In genomic region chr14:121231232-121231631, GRCm38 (mm10) we compare ENCODE assay signal across 23 mouse cellular contexts.
A peak's percentile ranks its signal among the peaks of the same experiment; 100 is the strongest.
DNase-seq lines count a peak whose midpoint lies in the region; ATAC-seq and TF ChIP-seq lines count a peak whose summit lies in the region.
"Had no signal": no experiment of that assay in that cellular context is flagged by ENCODE, and none has a peak within 500 bp of the region (broad histone marks: within the 10 kb centered on the region; RNA-seq: fewer than 3 reads in every experiment).

No protein-coding gene starts in this region.

- no peaks in the 10 kb centered on the region for H3K27me3 ChIP-seq in embryonic facial prominence, embryonic 15.5 days
- H3K27me3 ChIP-seq in embryonic facial prominence, embryonic 10.5 days (replicated peaks; ENCODE audit: low read depth, poor library complexity, severe bottlenecking): no peaks in the 10 kb centered on the region
- no peaks in the 10 kb centered on the region for H3K27me3 ChIP-seq in neural tube, embryonic 15.5 days (replicated peaks)
- H3K27me3 ChIP-seq in heart, embryonic 10.5 days (ENCODE audit: insufficient read depth, poor library complexity, severe bottlenecking): no peaks in the 10 kb centered on the region
- H3K27me3 ChIP-seq: CH12.LX, Patski had no signal

- 0 out of 2 replicates have a peak, but pooled peaks have one; percentile 41 for ATAC-seq in embryonic facial prominence, embryonic 15.5 days (ENCODE audit: insufficient number of reproducible peaks, low FRiP score, low TSS enrichment, low read depth)
- peak; percentile 86 for ATAC-seq in frontal cortex, adult (ENCODE audit: low TSS enrichment)
- no peak for ATAC-seq in neural tube, embryonic 15.5 days (ENCODE audit: low FRiP score)
- ATAC-seq: activated CD4-positive, CD25-positive, alpha-beta regulatory T cell, adult 4 months; CD4-positive, CD25-positive, alpha-beta regulatory T cell, adult 4 months; Patski had no signal

- WGBS in embryonic facial prominence, embryonic 15.5 days: 79% methylated on average over 8 of the region's 8 CpGs
- WGBS in embryonic facial prominence, embryonic 10.5 days: 93% methylated on average over 8 of the region's 8 CpGs
- 46% methylated on average over 8 of the region's 8 CpGs for WGBS in olfactory bulb, adult 2 months
- 93% methylated on average over 8 of the region's 8 CpGs for WGBS in neural tube, embryonic 15.5 days
- 97% methylated on average over 8 of the region's 8 CpGs for WGBS in heart, embryonic 10.5 days

- H3K4me1 ChIP-seq in embryonic facial prominence, embryonic 15.5 days: no peaks in the 10 kb centered on the region
- peaks cover 25% of the 10 kb centered on the region for H3K4me1 ChIP-seq in embryonic facial prominence, embryonic 10.5 days
- peaks cover 12% of the 10 kb centered on the region for H3K4me1 ChIP-seq in olfactory bulb, adult 2 months (ENCODE audit: control insufficient read depth, insufficient read depth, low read length)
- no peaks in the 10 kb centered on the region for H3K4me1 ChIP-seq in neural tube, embryonic 15.5 days
- H3K4me1 ChIP-seq in heart, embryonic 10.5 days: peaks cover 2% of the 10 kb centered on the region; the same call in 1 of the 2 replicates

- H3K36me3 ChIP-seq in embryonic facial prominence, embryonic 15.5 days: peaks cover 39% of the 10 kb centered on the region
- peaks cover 86% of the 10 kb centered on the region for H3K36me3 ChIP-seq in embryonic facial prominence, embryonic 10.5 days (replicated peaks)
- H3K36me3 ChIP-seq in neural tube, embryonic 15.5 days: peaks cover 40% of the 10 kb centered on the region
- H3K36me3 ChIP-seq in heart, embryonic 10.5 days: peaks cover 63% of the 10 kb centered on the region
- H3K36me3 ChIP-seq: G1E had no signal

- H3K27ac ChIP-seq in embryonic facial prominence, embryonic 15.5 days (replicated peaks): no peak overlapping the region
- H3K27ac ChIP-seq in embryonic facial prominence, embryonic 10.5 days (replicated peaks): no peak overlapping the region
- peak overlapping the region; percentile 52; the same call in 1 of the 2 replicates for H3K27ac ChIP-seq in olfactory bulb, adult 2 months (ENCODE audit: insufficient read depth, low read depth, low read length)
- H3K27ac ChIP-seq in neural tube, embryonic 15.5 days (replicated peaks): no peak overlapping the region
- no peak overlapping the region for H3K27ac ChIP-seq in heart, embryonic 10.5 days

- H3K4me2 ChIP-seq in embryonic facial prominence, embryonic 15.5 days (replicated peaks): no peak overlapping the region
- H3K4me2 ChIP-seq in neural tube, embryonic 15.5 days: no peak overlapping the region

- H3K4me3 ChIP-seq in embryonic facial prominence, embryonic 15.5 days (replicated peaks): no peak overlapping the region
- no peak overlapping the region for H3K4me3 ChIP-seq in embryonic facial prominence, embryonic 10.5 days
- H3K4me3 ChIP-seq in olfactory bulb, adult 2 months (ENCODE audit: insufficient read depth, low read depth, low read length): no peak overlapping the region
- H3K4me3 ChIP-seq in neural tube, embryonic 15.5 days (replicated peaks): no peak overlapping the region
- no peak overlapping the region for H3K4me3 ChIP-seq in heart, embryonic 10.5 days

- no peak for DNase-seq in embryonic facial prominence, embryonic 10.5 days (ENCODE audit: low spot score)
- no peak for DNase-seq in frontal cortex, postnatal 14 days (ENCODE audit: low spot score in 2 of 2)
- peak; percentile 80 for DNase-seq in brain, adult 2 months (ENCODE audit: low read depth, low spot score)
- no peak for DNase-seq in heart, embryonic 10.5 days (ENCODE audit: low spot score)
- DNase-seq: adrenal gland, adult 2 months; adrenal gland, adult 8-10 months; adrenal gland, postnatal 10 days; adrenal gland, postnatal 14 days; adrenal gland, postnatal 25 days; adrenal gland, postnatal 36 days; B cell, adult 2 months; cerebellum, adult 11 months; cerebellum, adult 11-12 months; cerebellum, adult 18-20 months had no signal

- H3K9me3 ChIP-seq in embryonic facial prominence, embryonic 15.5 days (replicated peaks): no peaks in the 10 kb centered on the region
- H3K9me3 ChIP-seq in embryonic facial prominence, embryonic 10.5 days: no peaks in the 10 kb centered on the region
- no peaks in the 10 kb centered on the region for H3K9me3 ChIP-seq in neural tube, embryonic 15.5 days (replicated peaks)
- no peaks in the 10 kb centered on the region for H3K9me3 ChIP-seq in heart, embryonic 10.5 days

- TF ChIP-seq CTCF in olfactory bulb, adult 2 months (IDR thresholded peaks at IDR 0.05; ENCODE audit: insufficient read depth, low read depth, low read length): no peak

- TF ChIP-seq POLR2A in olfactory bulb, adult 2 months (IDR thresholded peaks at IDR 0.05; ENCODE audit: insufficient read depth, low read depth, low read length): no peak

- H3K9ac ChIP-seq in embryonic facial prominence, embryonic 15.5 days: no peak overlapping the region
- no peak overlapping the region for H3K9ac ChIP-seq in neural tube, embryonic 15.5 days (replicated peaks)
